Mouse (Mus musculus): ENCODE data around the gene Ackr2. TPM values are rescaled to one million over a fixed set of nuclear protein-coding genes. Genes with fewer than 3 reads are reported as not detected.

The Ackr2 gene
- polyA plus RNA-seq, 1 experiment, result 3.0 TPM

- DNase-seq (ENCODE audit: low read depth), result no peak
Measured at GRCm38 (mm10) chr9:121916102-121916501, 17.9 kb downstream of the Ackr2 start, which contains the start of gene Cyp8b1. Gene Cyp8b1, minus strand, starts transcription at chr9:121916305.

- peak; percentile 96 for DNase-seq (ENCODE audit: low read depth)
Measured at GRCm38 (mm10) chr9:121919027-121919501, 20.9 kb downstream of the Ackr2 start.

- no peak for DNase-seq (ENCODE audit: low read depth)
Measured at GRCm38 (mm10) chr9:121923443-121923842, 25.3 kb downstream of the Ackr2 start.

GRCm38 (mm10) chr9:121923906-121924305 is 25.8 kb downstream of the Ackr2 start:
- no peak for DNase-seq (ENCODE audit: low read depth)

- no peak for DNase-seq (ENCODE audit: low read depth)
Measured at GRCm38 (mm10) chr9:121924901-121925560, 26.9 kb downstream of the Ackr2 start.

GRCm38 (mm10) chr9:121925959-121926358 is 27.8 kb downstream of the Ackr2 start:
- peak; percentile 92 for DNase-seq (ENCODE audit: low read depth)

- DNase-seq (ENCODE audit: low read depth), result no peak
Measured at GRCm38 (mm10) chr9:121926634-121927405, 28.7 kb downstream of the Ackr2 start.

GRCm38 (mm10) chr9:121927721-121928120 is 29.6 kb downstream of the Ackr2 start:
- DNase-seq (ENCODE audit: low read depth), result no peak

GRCm38 (mm10) chr9:121928498-121928897 is 30.3 kb downstream of the Ackr2 start:
- no peak for DNase-seq (ENCODE audit: low read depth)

- no peak for DNase-seq (ENCODE audit: low read depth)
Measured at GRCm38 (mm10) chr9:121934856-121935255, 36.7 kb downstream of the Ackr2 start.

- no peak for DNase-seq (ENCODE audit: low read depth)
Measured at GRCm38 (mm10) chr9:121936952-121937351, 38.8 kb downstream of the Ackr2 start.

- DNase-seq (ENCODE audit: low read depth), result no peak
Measured at GRCm38 (mm10) chr9:121937451-121937864, 39.3 kb downstream of the Ackr2 start.

- DNase-seq (ENCODE audit: low read depth), result no peak
Measured at GRCm38 (mm10) chr9:121937944-121938355, 39.8 kb downstream of the Ackr2 start.

- DNase-seq (ENCODE audit: low read depth), result no peak
Measured at GRCm38 (mm10) chr9:121943005-121943404, 44.9 kb downstream of the Ackr2 start.

GRCm38 (mm10) chr9:121943628-121944027 is 45.5 kb downstream of the Ackr2 start:
- DNase-seq (ENCODE audit: low read depth), result no peak

GRCm38 (mm10) chr9:121947784-121948183 is 49.6 kb downstream of the Ackr2 start:
- DNase-seq (ENCODE audit: low read depth), result no peak

- no peak for DNase-seq (ENCODE audit: low read depth)
Measured at GRCm38 (mm10) chr9:121948431-121948830, 50.3 kb downstream of the Ackr2 start.

- no peak for DNase-seq (ENCODE audit: low read depth)
Measured at GRCm38 (mm10) chr9:121950418-121951113, 52.4 kb downstream of the Ackr2 start, which contains the start of gene Fam198a. Gene Fam198a, plus strand, starts transcription at chr9:121950988.

GRCm38 (mm10) chr9:121951114-121951423 is 52.9 kb downstream of the Ackr2 start:
- no peak for DNase-seq (ENCODE audit: low read depth)

GRCm38 (mm10) chr9:121952596-121952995 is 54.4 kb downstream of the Ackr2 start:
- no peak for DNase-seq (ENCODE audit: low read depth)

- DNase-seq (ENCODE audit: low read depth), result no peak
Measured at GRCm38 (mm10) chr9:121959966-121960635, 61.9 kb downstream of the Ackr2 start.
